Mouse (Mus musculus) neural tube, embryonic 15.5 days (tissue): Measurements from ENCODE around the gene Fam177a. TPM values are rescaled to one million over a fixed set of nuclear protein-coding genes. Genes with fewer than 3 reads are reported as not detected.
"Not testable (repeated sequence)": the region's sequence is repeated elsewhere in the genome, so short reads cannot be mapped to it uniquely, and the experiment has no call there.

ENCODE experiments used
- ATAC-seq: fragments of 200-750 bp; cut with Nextera tagmentation; 2 replicates; pipeline ENCODE4 v1.8.0; 2017; ENCODE audit warnings: mild to moderate bottlenecking, moderate TSS enrichment, moderate library complexity; ENCODE audit not compliant: low FRiP score
- H3K27ac ChIP-seq: fragments of 300-500 bp; sonication (generic); replicated peaks from 2 replicates; pipeline ENCODE4 v1.5.1; 2015; ENCODE audit warnings: mild to moderate bottlenecking, inconsistent platforms
- H3K27me3 ChIP-seq: fragments of 300-500 bp; sonication (generic); replicated peaks from 2 replicates; pipeline ENCODE4 v1.6.1; 2015; ENCODE audit warnings: inconsistent platforms
- H3K36me3 ChIP-seq: fragments of 300-500 bp; sonication (generic); 2 replicates; pipeline ENCODE4 v1.6.1; 2015; ENCODE audit warnings: inconsistent platforms
- H3K4me1 ChIP-seq: fragments of 300-500 bp; sonication (generic); 2 replicates; pipeline ENCODE4 v1.6.1; 2015; ENCODE audit warnings: inconsistent platforms
- H3K4me2 ChIP-seq: fragments of 300-500 bp; sonication (generic); 2 replicates; pipeline ENCODE4 v1.6.1; 2015; ENCODE audit warnings: inconsistent platforms, mild to moderate bottlenecking, moderate library complexity
- H3K4me3 ChIP-seq: fragments of 300-500 bp; sonication (generic); replicated peaks from 2 replicates; pipeline ENCODE4 v1.5.1; 2015; ENCODE audit warnings: mild to moderate bottlenecking, inconsistent platforms
- H3K9ac ChIP-seq: fragments of 300-500 bp; sonication (generic); replicated peaks from 2 replicates; pipeline ENCODE4 v1.6.1; 2015; ENCODE audit warnings: mild to moderate bottlenecking, inconsistent platforms
- H3K9me3 ChIP-seq: fragments of 300-500 bp; sonication (generic); replicated peaks from 2 replicates; pipeline ENCODE4 v1.6.1; 2016; ENCODE audit warnings: inconsistent platforms
- WGBS: fragments of 180-500 bp; shearing (Covaris S2); methylation state at CpG from one replicate; pipeline ENCODE4 v1.1.7; 2015; ENCODE audit warnings: mixed read lengths; 5-methylcytosine and 5-hydroxymethylcytosine counted together
- polyA plus RNA-seq: library from polyadenylated mRNA; unstranded; fragments of >200 nt; fragmentation: Nextera tagmentation; extraction: Ambion mirVana; gene quantifications from 2 replicates; pipeline ENCODE4 v1.2.1, GENCODE M21; 2015

Fam177a gene
- polyA plus RNA-seq, 1 experiment from 2014 or later, result 77.3 TPM

DNA sequence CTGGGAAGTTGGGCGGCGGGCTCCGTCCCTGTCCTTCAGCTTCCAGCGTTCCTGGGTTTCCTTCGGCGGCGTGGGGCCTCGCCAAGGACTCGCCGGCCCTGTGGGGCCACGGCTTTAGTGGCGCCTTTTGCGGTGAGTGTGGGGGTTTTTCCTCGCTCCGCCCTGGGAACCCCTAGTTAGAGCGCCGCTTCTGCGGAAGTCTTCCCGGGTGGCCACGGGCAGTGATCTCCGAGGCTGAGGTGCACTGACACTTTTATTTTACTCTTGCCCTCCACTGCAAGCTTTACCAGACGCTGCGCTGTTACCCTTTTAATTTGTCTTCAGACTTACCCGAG, 31.1 kb downstream of the Fam177a start:
- WGBS, result 0% methylated on average over 11 of the region's 24 CpGs
- H3K27ac ChIP-seq, H3K4me1 ChIP-seq, H3K9ac ChIP-seq, H3K9me3 ChIP-seq, H3K27me3 ChIP-seq, H3K36me3 ChIP-seq, H3K4me2 ChIP-seq: not testable (repeated sequence)
- peak; percentile 46 for ATAC-seq
- H3K4me3 ChIP-seq, result peak overlapping the region; percentile 31

DNA sequence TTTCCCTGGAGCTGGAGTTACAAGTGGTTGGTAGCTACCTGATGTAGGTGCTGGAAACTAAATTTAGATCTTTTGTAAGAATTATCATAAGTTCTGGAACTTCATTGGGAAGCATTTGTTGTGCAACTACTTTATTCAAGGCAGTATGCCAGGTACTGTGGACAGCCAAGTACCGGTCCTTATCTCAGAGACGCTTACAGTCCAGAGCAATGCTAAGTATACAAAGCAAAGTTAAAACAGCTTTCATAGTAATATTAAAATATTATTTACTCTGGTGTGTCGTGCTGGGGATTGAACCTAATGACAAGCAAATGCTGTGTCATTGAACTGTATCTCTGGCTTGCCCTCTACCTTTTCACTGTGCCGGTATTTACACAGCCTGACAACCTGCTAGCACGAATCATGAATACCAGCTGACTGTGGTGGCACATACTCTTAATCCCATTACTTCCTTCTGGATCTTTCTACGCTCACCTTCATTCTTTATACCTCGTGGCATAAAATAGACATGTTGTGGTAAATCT, 42.8 kb downstream of the Fam177a start:
- not testable (repeated sequence) for H3K4me3 ChIP-seq, ATAC-seq, H3K9me3 ChIP-seq, H3K4me2 ChIP-seq, H3K9ac ChIP-seq, H3K36me3 ChIP-seq, H3K27ac ChIP-seq, H3K4me1 ChIP-seq, H3K27me3 ChIP-seq
- no CpG with 5 or more reads among the region's 7 CpGs for WGBS

DNA sequence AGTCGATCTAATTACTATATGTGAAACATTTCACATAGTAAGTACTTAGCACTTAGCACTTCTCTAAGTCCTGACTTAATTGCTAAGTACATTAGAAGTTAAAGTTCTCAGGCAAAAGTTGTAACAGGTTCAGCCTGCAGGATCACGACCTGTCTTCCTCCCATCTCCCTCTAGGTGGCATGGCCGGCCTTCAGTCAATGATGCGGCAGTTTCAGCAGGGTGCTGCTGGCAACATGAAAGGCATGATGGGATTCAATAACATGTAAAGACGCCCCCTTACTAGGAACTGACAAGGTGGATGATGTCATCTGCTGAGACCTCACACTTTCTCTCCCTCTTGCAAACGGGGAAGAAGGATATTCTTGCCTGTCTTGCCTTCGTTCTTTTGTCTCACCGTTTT, 63.4 kb downstream of the Fam177a start:
- not testable (repeated sequence) for H3K27me3 ChIP-seq, H3K9ac ChIP-seq, H3K4me3 ChIP-seq, H3K4me2 ChIP-seq, H3K4me1 ChIP-seq, H3K36me3 ChIP-seq, H3K9me3 ChIP-seq, ATAC-seq, H3K27ac ChIP-seq
- no CpG with 5 or more reads among the region's 8 CpGs for WGBS

DNA sequence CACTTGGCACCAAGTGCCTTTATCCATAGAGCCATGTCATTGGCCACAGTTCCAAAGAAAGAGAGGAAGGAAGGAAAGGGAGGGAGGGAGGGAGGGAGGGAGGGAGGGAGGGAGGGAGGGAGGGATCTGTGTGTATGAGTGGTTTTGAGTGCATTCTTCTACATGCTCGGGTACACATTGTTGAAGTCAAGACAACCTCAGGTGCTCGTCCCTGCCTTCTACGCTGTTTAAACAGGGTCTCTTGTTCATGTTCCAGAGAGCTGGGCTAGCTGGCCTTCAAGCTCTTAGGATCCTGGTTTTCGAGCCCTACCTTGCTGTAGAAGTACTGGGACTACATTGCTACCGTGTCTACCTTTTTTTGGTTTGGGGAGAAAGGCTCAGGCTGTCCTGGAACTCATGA, 64.9 kb downstream of the Fam177a start:
- not testable (repeated sequence) for H3K9ac ChIP-seq, H3K4me3 ChIP-seq, H3K27me3 ChIP-seq, H3K4me2 ChIP-seq, H3K27ac ChIP-seq, H3K4me1 ChIP-seq, ATAC-seq, H3K36me3 ChIP-seq, H3K9me3 ChIP-seq
- no CpG with 5 or more reads among the region's 5 CpGs for WGBS

Other genes with a start within 250 kb of the Fam177a start
- not detected in 2 replicates for gene Gm20403, start 137.9 kb upstream of the Fam177a start, polyA plus RNA-seq
- gene Baz1a, start 110.1 kb upstream of the Fam177a start, polyA plus RNA-seq, result 2.7 and 12.3 TPM in 2 replicates
- gene 2700097O09Rik, start 44.4 kb upstream of the Fam177a start, polyA plus RNA-seq, result 34.1 and 34.7 TPM in 2 replicates
- gene Srp54a, start 44.2 kb upstream of the Fam177a start, polyA plus RNA-seq, result 191 and 201 TPM in 2 replicates
- 62.8 and 64.4 TPM in 2 replicates for gene Srp54b, start 30.6 kb downstream of the Fam177a start, polyA plus RNA-seq
- not detected in 2 replicates for gene 1700047I17Rik2, start 75.1 kb downstream of the Fam177a start, polyA plus RNA-seq
- 80.4 TPM in 2 replicates for gene Srp54c, start 105.7 kb downstream of the Fam177a start, polyA plus RNA-seq
- 9.6 and 10.9 TPM in 2 replicates for gene 1110008L16Rik, start 175.1 kb downstream of the Fam177a start, polyA plus RNA-seq
- gene Ppp2r3c, start 178.5 kb downstream of the Fam177a start, polyA plus RNA-seq, result 19.6 and 22.2 TPM in 2 replicates